Mouse (Mus musculus) bone marrow, adult 2 months (tissue): ENCODE results near the gene Retreg3. TPM values are rescaled to one million over a fixed set of nuclear protein-coding genes. Genes with fewer than 3 reads are reported as not detected.

Source experiments
- H3K27ac ChIP-seq: fragments of 200-500 bp; 2 replicates; pipeline ENCODE4 v1.5.1; 2012; ENCODE audit warnings: low read depth, mild to moderate bottlenecking, control low read depth, inconsistent platforms, low read length; ENCODE audit not compliant: control insufficient read depth, poor library complexity, insufficient read depth
- H3K4me1 ChIP-seq: fragments of 200-500 bp; 2 replicates; pipeline ENCODE4 v1.6.1; 2011; ENCODE audit warnings: low read length; ENCODE audit not compliant: control insufficient read depth, insufficient read depth
- H3K4me3 ChIP-seq: fragments of 200-500 bp; replicated peaks from 2 replicates; pipeline ENCODE3; 2011; ENCODE audit warnings: mild to moderate bottlenecking, low read depth, low read length, control low read depth; ENCODE audit not compliant: control insufficient read depth
- CTCF ChIP-seq: fragments of 200-500 bp; IDR thresholded peaks from 2 replicates; pipeline ENCODE4 v1.5.1; 2011; ENCODE audit warnings: low read length, control low read depth; ENCODE audit not compliant: control insufficient read depth, insufficient read depth
- POLR2A ChIP-seq: fragments of 200-500 bp; IDR thresholded peaks from 2 replicates; pipeline ENCODE4 v1.6.1; 2011; ENCODE audit warnings: low read depth, mild to moderate bottlenecking, control low read depth, low read length, borderline replicate concordance; ENCODE audit not compliant: control insufficient read depth
- WGBS: fragments of 180-500 bp; shearing (Covaris S2); methylation state at CpG from one replicate; pipeline ENCODE4 v1.1.7; 2018; 5-methylcytosine and 5-hydroxymethylcytosine counted together
- polyA plus RNA-seq: library from polyadenylated mRNA; stranded (reverse); fragments of >200 nt; gene quantifications from 2 replicates; pipeline ENCODE4 v1.2.4, GENCODE M21; 2011; ENCODE audit warnings: low replicate concordance; ENCODE audit not compliant: missing spikeins, insufficient read depth, insufficient read length

Gene Retreg3
- 34.4 and 49.4 TPM in 2 replicates for polyA plus RNA-seq

- H3K27ac ChIP-seq, result peak within 1 kb of the TSS; percentile 92
- TF ChIP-seq CTCF (no peak; the same call in 1 of the 2 replicates), POLR2A (peak; percentile 87)
- H3K4me1 ChIP-seq, result peaks cover 1% of the 10 kb centered on the region; the same call in 1 of the 2 replicates
- peak within 1 kb of the TSS; percentile 86 for H3K4me3 ChIP-seq
- under 1% methylated on average over 61 of the region's 61 CpGs for WGBS
Measured at GRCm38 (mm10) chr11:101119761-101120544, at the start of gene Retreg3, which contains the start of gene Tubg1. Gene Retreg3 (minus strand): TSS chr11:101119893. Gene Tubg1 (plus strand): TSS chr11:101119938.

DNA sequence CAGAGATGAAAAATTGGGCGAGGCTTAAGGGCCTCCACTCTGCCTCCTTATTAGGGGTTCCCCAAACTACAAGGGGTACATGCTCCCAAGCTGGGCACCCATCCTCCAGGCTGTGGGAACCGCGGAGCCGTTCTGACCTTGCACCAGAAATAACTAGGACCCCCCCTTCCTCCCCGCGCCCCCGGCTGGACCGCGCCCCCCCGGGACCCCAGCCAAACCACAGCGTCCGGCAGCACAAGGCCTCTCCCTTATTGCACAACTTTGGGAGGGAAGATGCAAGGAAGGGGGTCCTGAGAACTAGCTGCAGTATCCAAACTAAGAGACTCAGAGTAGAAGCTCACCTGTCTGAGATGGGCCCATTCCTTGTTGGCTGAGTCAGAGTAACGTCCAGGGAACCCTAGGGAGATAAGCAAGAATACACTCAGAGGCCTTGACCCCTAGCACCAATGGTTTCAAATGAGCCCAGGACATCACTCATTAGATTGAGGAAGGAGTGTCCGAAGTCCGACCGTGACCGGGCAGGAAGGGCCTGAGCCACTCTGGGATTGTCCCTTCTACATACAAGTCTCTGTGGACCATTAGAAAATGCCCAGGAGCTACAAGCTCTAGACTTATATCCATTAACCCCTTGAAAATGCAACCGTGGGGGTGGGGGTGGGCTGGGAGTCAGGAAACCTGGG is 48.7 kb upstream of the Retreg3 start:
- 16% methylated on average over 18 of the region's 18 CpGs for WGBS
- no peak for TF ChIP-seq CTCF
- no peak for TF ChIP-seq POLR2A
- Histone ChIP-seq H3K27ac (no peak overlapping the region), H3K4me3 (no peak overlapping the region), H3K4me1 (peaks cover 2% of the 10 kb centered on the region; the same call in 1 of the 2 replicates)

DNA sequence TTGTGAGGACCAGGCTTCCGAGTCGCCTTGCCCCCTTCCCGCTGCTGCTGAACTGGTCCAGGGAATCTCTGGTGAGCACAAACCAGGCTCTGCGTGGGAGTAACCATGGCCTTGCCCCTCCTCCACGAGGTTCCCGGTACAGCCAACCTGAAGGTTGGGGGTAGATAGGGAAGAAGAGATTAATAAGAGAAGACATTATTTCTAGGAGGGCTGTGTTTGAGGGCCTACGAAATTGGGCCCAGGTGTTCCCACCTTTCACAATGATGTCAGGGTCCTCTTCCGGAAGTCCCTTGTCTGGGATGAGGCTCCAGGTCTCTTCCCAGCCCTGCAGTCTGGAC is 48.2 kb upstream of the Retreg3 start:
- H3K4me3 ChIP-seq, result no peak overlapping the region
- H3K4me1 ChIP-seq, result no peaks in the 10 kb centered on the region; the same call in 1 of the 2 replicates
- no peak for TF ChIP-seq POLR2A
- TF ChIP-seq CTCF, result no peak
- WGBS, result 42% methylated on average over 8 of the region's 8 CpGs
- H3K27ac ChIP-seq, result no peak overlapping the region

- WGBS, result 50% methylated on average over 19 of the region's 19 CpGs
- TF ChIP-seq CTCF (no peak), POLR2A (no peak)
- Histone ChIP-seq H3K4me1 (no peaks in the 10 kb centered on the region), H3K27ac (no peak overlapping the region), H3K4me3 (no peak overlapping the region)
Measured at GRCm38 (mm10) chr11:101167211-101167962, 47.7 kb upstream of the Retreg3 start.

DNA sequence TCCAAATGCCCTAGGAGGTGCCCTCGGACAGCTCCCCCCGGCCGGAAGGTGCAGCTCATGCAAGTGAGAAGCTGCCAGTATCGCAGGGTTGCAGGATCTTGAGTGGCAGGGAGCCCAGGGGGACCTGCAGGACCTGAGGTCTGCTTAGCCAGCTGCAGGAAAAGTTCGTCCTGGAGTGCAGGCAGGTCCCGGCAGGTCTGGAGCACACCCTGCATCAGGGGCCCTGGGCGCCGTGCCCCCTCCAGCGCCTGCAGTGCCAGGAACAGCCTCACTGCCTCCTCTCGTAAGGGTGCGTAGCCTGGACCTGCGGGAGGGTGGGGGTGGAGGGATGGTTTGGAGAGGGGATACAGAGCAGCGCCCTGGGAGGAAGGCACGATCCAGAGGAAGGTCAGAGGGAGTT is 46.7 kb upstream of the Retreg3 start:
- Histone ChIP-seq H3K4me1 (no peaks in the 10 kb centered on the region), H3K27ac (no peak overlapping the region), H3K4me3 (no peak overlapping the region)
- 58% methylated on average over 14 of the region's 14 CpGs for WGBS
- TF ChIP-seq POLR2A (no peak), CTCF (no peak)

DNA sequence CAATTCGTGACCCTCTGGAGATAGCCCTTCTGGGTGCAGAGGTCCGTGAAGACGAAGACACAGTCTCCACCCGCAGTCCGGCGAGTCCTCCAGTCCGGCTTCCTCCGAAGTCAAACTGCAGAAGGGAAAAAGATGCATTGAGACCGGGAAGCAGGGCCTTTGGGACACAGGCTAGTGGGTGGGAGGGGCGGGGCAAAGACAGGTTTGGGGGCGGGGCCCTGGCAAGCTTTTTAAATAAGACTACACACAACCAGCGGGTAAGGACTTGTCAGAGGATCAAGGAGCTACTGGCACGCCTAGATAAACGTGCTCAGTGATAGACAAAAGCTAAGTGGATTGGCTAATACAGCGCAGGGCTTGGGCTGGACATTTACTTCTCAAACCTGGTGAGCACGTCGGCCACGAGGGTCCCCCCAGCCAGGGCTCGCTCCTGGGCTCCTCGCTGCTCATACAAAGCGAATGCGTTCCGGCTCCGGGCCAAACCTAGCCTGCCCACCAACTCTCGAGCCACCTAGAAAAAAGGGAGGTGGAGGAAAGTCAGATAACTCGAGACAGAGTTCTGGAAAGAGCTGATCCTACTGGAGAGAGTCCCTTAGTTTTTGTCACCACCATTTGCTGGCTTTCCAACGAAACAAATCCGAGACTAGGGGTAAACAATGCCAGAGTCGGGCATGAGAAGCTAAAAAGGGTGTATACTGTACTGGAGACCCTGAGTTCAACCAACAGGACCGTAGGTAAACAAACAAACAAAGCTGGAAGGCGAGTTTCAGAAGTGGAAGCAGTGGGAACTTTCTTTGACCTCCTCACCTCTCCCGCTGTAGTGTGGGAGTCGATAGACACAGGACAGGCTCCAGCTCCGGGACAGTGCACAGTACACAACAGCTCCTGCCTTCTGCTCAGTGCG is 45.2 kb upstream of the Retreg3 start:
- Histone ChIP-seq H3K4me3 (no peak overlapping the region), H3K27ac (no peak overlapping the region), H3K4me1 (no peaks in the 10 kb centered on the region)
- 31% methylated on average over 35 of the region's 35 CpGs for WGBS
- TF ChIP-seq CTCF, result no peak
- TF ChIP-seq POLR2A, result no peak

DNA sequence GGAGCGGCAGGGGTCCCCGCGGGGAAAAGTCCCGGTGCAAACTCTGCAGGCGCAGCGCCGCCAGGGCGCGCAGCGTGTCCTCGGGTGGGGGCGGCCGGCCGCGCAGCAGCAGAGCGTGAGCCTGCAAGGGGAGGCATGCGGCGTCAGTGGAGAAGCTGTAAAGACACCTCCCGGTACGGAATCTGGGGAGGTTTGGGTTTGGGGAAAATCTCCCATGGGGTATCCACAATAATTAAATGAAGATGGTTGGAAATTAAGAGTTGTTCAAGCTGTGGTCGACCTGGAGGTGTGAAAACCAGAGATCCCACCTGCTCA is 44.6 kb upstream of the Retreg3 start:
- no peaks in the 10 kb centered on the region for H3K4me1 ChIP-seq
- TF ChIP-seq POLR2A (no peak), CTCF (no peak)
- H3K4me3 ChIP-seq, result no peak overlapping the region
- WGBS, result 24% methylated on average over 21 of the region's 21 CpGs
- H3K27ac ChIP-seq, result no peak overlapping the region
